Mouse (Mus musculus) embryonic facial prominence, embryonic 15.5 days (tissue): ENCODE measurements around the gene Ccr6. TPM values are rescaled to one million over a fixed set of nuclear protein-coding genes. Genes with fewer than 3 reads are reported as not detected.

Source experiments
- ATAC-seq: fragments of 200-750 bp; cut with Nextera tagmentation; 2 replicates; pipeline ENCODE4 v1.8.0; 2017; ENCODE audit warnings: low read depth, moderate TSS enrichment; ENCODE audit not compliant: insufficient number of reproducible peaks, low FRiP score, low TSS enrichment
- H3K27ac ChIP-seq: fragments of 300-500 bp; sonication (generic); replicated peaks from 2 replicates; pipeline ENCODE4 v1.5.1; 2015; ENCODE audit warnings: mild to moderate bottlenecking, inconsistent platforms
- H3K27me3 ChIP-seq: fragments of 300-500 bp; sonication (generic); 2 replicates; pipeline ENCODE4 v1.6.1; 2015; ENCODE audit warnings: inconsistent platforms
- H3K36me3 ChIP-seq: fragments of 300-500 bp; sonication (generic); 2 replicates; pipeline ENCODE4 v1.6.1; 2015; ENCODE audit warnings: mild to moderate bottlenecking, inconsistent platforms
- H3K4me1 ChIP-seq: fragments of 300-500 bp; sonication (generic); 2 replicates; pipeline ENCODE4 v1.6.1; 2015; ENCODE audit warnings: inconsistent platforms
- H3K4me2 ChIP-seq: fragments of 300-500 bp; sonication (generic); replicated peaks from 2 replicates; pipeline ENCODE4 v1.6.1; 2015; ENCODE audit warnings: mild to moderate bottlenecking, inconsistent platforms
- H3K4me3 ChIP-seq: fragments of 300-500 bp; sonication (generic); replicated peaks from 2 replicates; pipeline ENCODE4 v1.5.1; 2015; ENCODE audit warnings: mild to moderate bottlenecking, inconsistent platforms
- H3K9ac ChIP-seq: fragments of 300-500 bp; sonication (generic); 2 replicates; pipeline ENCODE4 v1.6.1; 2015; ENCODE audit warnings: inconsistent platforms
- H3K9me3 ChIP-seq: fragments of 300-500 bp; sonication (generic); replicated peaks from 2 replicates; pipeline ENCODE4 v1.6.1; 2016; ENCODE audit warnings: inconsistent platforms
- WGBS: fragments of 180-500 bp; shearing (Covaris S2); methylation state at CpG from one replicate; pipeline ENCODE4 v1.1.7; 2015; 5-methylcytosine and 5-hydroxymethylcytosine counted together
- polyA plus RNA-seq: library from polyadenylated mRNA; unstranded; fragments of >200 nt; fragmentation: Nextera tagmentation; extraction: Ambion mirVana; gene quantifications from 2 replicates; pipeline ENCODE4 v1.2.1, GENCODE M21; 2015

The Ccr6 gene
- polyA plus RNA-seq, 1 experiment from 2014 or later, result not detected

DNA sequence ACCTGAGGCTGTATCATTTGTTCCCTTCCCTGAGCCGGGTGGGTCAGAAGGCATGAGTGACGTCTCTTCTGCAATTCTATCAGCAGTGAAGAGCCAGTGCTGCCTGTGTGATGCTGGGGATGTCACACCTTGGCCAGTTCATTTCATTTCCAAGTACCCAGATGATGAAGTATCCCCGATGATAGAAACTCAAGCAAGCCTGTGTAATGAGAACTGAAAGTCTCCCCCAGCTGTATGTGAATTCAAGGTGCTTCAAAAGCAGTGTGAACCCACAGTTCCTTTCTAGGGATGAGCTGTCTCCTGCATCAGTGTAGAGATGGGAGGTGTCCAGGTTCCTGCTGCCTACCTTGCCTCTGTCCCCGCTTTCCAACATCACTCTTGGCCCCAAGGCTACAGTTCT is 1.3 kb upstream of the Ccr6 start:
- no peaks in the 10 kb centered on the region for H3K36me3 ChIP-seq
- H3K27me3 ChIP-seq, result no peaks in the 10 kb centered on the region
- no peak overlapping the region for H3K9ac ChIP-seq
- H3K4me3 ChIP-seq, result no peak overlapping the region
- 57% methylated on average over 4 of the region's 4 CpGs for WGBS
- no peaks in the 10 kb centered on the region for H3K9me3 ChIP-seq
- no peak overlapping the region for H3K4me2 ChIP-seq
- no peaks in the 10 kb centered on the region for H3K4me1 ChIP-seq
- H3K27ac ChIP-seq, result no peak overlapping the region
- no peak for ATAC-seq

DNA sequence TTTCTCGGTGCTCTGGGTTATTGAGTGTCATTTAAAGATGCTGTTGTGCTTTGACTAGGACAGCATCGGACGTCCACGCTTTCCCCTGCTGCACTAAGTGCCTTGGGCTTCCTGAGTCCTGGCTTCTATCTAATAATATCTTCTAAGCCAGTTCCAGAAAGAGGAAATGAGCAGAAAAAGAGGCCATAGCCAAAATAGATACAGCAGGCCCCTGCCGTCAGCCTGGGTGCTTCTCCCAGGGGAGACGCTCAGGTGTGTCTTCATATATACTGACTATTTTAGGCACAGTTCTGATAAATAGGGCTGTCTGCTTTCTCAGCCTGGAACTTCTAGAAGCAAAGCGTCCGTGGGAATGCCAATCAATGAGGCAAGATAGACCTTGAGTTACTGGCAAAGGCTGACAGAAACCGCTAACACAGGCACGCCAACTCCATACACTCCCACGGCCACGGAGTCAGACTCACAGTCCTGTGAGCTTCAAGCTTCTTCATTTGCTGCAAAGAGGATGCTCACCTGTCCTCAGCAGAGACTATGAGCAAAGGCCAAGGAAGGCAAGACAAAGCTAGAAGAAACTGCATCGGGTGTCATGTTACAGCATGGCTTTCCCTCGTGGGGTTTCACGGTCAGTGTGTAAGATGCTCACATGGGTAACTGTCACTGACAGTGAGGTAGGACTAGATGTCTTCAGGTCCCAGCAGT is 2.3 kb downstream of the Ccr6 start:
- WGBS, result 73% methylated on average over 15 of the region's 15 CpGs
- ATAC-seq, result no peak
- H3K36me3 ChIP-seq, result no peaks in the 10 kb centered on the region
- no peak overlapping the region for H3K4me3 ChIP-seq
- no peaks in the 10 kb centered on the region for H3K4me1 ChIP-seq
- H3K27ac ChIP-seq, result no peak overlapping the region
- H3K9me3 ChIP-seq, result no peaks in the 10 kb centered on the region
- H3K27me3 ChIP-seq, result no peaks in the 10 kb centered on the region
- no peak overlapping the region for H3K9ac ChIP-seq
- H3K4me2 ChIP-seq, result no peak overlapping the region

DNA sequence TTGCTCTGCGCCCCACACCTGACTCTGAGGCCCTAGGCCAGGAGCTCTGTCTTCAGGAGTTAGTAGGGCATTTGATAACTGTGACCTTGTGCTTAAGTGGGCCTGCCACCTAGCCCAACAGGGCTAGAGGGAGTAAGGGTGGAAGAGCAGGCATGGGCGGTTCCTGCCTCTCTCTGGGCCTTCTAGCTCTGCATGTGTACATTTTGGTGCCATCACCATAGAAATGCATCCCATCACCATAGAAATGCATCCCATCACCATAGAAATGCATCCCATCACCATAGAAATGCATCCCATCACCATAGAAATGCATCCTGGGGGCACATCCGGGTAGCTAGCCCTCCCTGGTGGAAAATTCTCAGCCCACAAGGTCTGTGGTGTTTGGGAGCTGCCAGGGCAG is 3.7 kb downstream of the Ccr6 start:
- Histone ChIP-seq H3K27me3 (no peaks in the 10 kb centered on the region), H3K36me3 (no peaks in the 10 kb centered on the region), H3K9me3 (no peaks in the 10 kb centered on the region), H3K4me1 (no peaks in the 10 kb centered on the region), H3K4me3 (no peak overlapping the region), H3K9ac (no peak overlapping the region), H3K27ac (no peak overlapping the region), H3K4me2 (no peak overlapping the region)
- 70% methylated on average over 3 of the region's 3 CpGs for WGBS
- ATAC-seq, result no peak

DNA sequence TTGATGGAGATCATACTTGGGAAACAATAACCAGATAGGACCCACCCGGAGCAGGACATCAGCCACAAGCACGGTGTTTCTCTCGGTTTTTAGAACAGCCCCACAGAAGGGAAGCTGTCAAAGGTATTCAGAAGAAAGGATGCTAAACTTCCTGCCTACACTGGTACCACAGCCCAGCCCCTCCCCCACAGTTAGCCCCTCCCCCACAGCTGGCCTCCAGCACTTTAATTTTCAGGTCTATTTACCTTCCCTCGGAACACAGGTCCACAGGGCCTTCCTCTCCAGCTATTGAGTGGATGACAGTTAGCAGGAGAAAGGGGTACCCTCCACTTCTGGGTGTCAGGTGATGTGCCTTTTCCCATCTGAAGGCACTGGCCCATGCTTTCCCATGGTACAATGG is 4.7 kb downstream of the Ccr6 start:
- no peak overlapping the region for H3K9ac ChIP-seq
- H3K27me3 ChIP-seq, result no peaks in the 10 kb centered on the region
- no peaks in the 10 kb centered on the region for H3K36me3 ChIP-seq
- H3K4me1 ChIP-seq, result no peaks in the 10 kb centered on the region
- H3K4me2 ChIP-seq, result no peak overlapping the region
- no peaks in the 10 kb centered on the region for H3K9me3 ChIP-seq
- no peak overlapping the region for H3K27ac ChIP-seq
- ATAC-seq, result no peak
- no peak overlapping the region for H3K4me3 ChIP-seq
- 56% methylated on average over 4 of the region's 4 CpGs for WGBS

DNA sequence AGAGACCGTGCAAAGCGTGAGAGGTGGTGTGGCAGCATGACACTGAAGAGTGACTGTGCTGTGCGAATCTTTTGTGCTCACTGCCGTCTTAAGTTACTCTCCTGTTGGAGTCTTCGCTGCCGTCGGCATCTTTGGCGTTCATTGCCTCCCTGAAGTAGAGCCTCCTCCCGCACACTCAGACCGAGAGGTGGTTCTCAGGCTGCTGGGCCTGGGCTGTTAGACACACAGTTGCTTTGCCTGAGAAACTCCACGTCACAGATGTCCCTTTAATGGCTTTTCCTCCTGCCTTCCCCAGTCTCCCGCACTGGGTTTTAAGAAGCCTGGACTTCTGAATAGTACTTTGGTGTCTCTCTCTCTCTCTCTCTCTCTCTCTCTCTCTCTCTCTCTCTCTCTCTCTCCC is 5.8 kb downstream of the Ccr6 start:
- no peaks in the 10 kb centered on the region for H3K36me3 ChIP-seq
- no peak overlapping the region for H3K4me3 ChIP-seq
- H3K4me2 ChIP-seq, result no peak overlapping the region
- no peaks in the 10 kb centered on the region for H3K27me3 ChIP-seq
- H3K9ac ChIP-seq, result no peak overlapping the region
- H3K9me3 ChIP-seq, result no peaks in the 10 kb centered on the region
- H3K4me1 ChIP-seq, result no peaks in the 10 kb centered on the region
- 73% methylated on average over 12 of the region's 12 CpGs for WGBS
- no peak for ATAC-seq
- no peak overlapping the region for H3K27ac ChIP-seq

DNA sequence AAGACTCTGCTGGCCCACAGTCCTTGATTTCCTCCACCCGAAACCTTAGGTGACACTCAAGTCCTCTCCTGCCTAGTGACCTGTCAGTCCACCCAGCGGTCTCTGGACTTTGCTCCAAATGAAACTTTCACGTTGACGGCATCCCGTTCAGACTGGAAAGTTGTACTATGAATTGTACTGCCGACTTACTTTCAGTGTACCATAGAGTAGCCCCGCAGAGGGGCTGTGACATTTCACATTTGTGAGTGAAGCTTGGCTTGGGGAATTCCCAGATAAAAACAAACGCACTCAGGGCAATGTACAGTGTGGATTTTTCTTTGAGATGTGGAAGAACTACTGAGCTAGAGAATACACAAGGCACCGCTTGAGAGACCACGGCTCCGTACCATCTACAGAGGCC is 6.3 kb downstream of the Ccr6 start:
- Histone ChIP-seq H3K9ac (no peak overlapping the region), H3K27ac (no peak overlapping the region), H3K9me3 (no peaks in the 10 kb centered on the region), H3K4me1 (no peaks in the 10 kb centered on the region), H3K4me3 (no peak overlapping the region), H3K36me3 (no peaks in the 10 kb centered on the region), H3K4me2 (no peak overlapping the region), H3K27me3 (no peaks in the 10 kb centered on the region)
- 88% methylated on average over 11 of the region's 11 CpGs for WGBS
- ATAC-seq, result no peak

DNA sequence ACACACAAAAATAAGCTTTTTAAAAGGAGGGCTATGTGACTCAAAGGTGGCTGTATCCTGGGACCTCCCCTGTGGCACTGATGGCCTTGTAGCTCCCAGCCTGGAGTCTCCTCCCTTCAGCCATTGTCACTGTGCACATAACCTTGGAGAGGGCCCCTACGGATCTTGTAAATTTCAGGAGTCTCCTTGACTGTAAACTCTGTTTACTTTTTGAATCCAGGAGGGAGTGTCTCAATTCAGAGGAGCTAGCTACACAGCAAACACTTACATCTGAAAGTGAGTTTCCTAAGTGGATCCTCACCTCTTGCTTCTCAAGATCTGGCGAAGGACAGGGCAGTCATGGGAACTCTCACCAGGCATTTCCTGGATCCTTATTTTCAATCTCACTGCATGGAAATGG is 8.3 kb downstream of the Ccr6 start:
- ATAC-seq, result no peak
- 80% methylated on average over 2 of the region's 2 CpGs for WGBS
- Histone ChIP-seq H3K9ac (no peak overlapping the region), H3K27me3 (no peaks in the 10 kb centered on the region), H3K4me2 (no peak overlapping the region), H3K36me3 (no peaks in the 10 kb centered on the region), H3K4me3 (no peak overlapping the region), H3K4me1 (no peaks in the 10 kb centered on the region), H3K27ac (no peak overlapping the region), H3K9me3 (no peaks in the 10 kb centered on the region)

DNA sequence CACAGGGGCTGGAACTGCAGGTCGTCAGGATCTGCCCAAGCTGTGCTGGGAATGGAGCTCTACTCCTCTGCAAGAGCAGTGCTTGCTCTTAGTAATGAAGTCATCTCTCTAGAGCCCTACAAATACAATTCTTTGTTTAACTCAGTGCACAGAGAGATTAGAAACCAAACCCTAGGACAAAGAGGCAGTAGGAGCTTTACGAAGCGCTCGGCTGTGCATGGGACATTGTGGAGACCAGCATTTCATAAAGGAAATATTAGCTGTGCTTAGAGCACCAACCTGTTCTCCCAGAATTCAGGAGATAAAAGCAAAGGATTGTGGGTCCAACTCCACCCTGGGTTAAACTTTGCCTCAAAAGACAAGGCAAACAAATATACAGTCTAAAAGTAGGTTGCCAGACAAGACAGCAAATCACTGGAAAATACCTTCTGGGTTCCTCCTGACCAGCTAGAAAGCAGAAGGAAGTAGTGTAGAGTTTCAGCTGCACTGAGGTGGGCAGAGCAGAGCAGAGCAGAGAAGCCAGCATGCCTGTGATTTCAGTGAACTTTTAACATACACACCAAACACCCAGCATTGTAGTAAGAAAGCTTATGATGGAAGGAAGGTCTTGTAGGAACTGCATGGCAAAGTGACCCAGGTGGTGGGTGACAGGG is 10.4 kb downstream of the Ccr6 start:
- no peaks in the 10 kb centered on the region for H3K9me3 ChIP-seq
- no peak overlapping the region for H3K27ac ChIP-seq
- no peak overlapping the region for H3K4me3 ChIP-seq
- no peak overlapping the region for H3K4me2 ChIP-seq
- no peaks in the 10 kb centered on the region for H3K4me1 ChIP-seq
- no peak for ATAC-seq
- H3K36me3 ChIP-seq, result no peaks in the 10 kb centered on the region
- WGBS, result 73% methylated on average over 4 of the region's 4 CpGs
- peaks cover 6% of the 10 kb centered on the region; the same call in 1 of the 2 replicates for H3K27me3 ChIP-seq
- H3K9ac ChIP-seq, result no peak overlapping the region

DNA sequence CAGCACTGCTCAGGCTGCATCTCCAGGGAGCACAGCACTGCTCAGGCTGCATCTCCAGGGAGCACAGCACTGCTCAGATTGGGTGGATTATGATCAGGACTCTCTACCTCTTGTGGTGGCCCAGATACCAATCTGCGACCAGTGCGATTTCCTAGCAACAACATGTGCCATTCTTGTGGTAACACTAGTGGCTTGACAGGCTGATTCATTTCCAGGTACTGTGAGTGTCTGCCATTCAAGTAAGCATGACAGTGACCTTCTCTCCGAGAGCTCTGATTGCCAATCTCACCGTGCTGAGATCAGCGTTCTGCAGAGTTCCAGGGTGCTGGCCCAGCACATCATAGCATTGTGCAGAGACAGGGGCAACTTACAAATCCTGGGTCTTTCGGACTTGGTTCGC is 15.9 kb downstream of the Ccr6 start:
- Histone ChIP-seq H3K9me3 (no peaks in the 10 kb centered on the region), H3K36me3 (no peaks in the 10 kb centered on the region), H3K4me1 (no peaks in the 10 kb centered on the region), H3K27me3 (peaks cover 6% of the 10 kb centered on the region; the same call in 1 of the 2 replicates), H3K9ac (no peak overlapping the region), H3K4me3 (no peak overlapping the region), H3K27ac (no peak overlapping the region), H3K4me2 (no peak overlapping the region)
- ATAC-seq, result no peak
- WGBS, result 88% methylated on average over 7 of the region's 7 CpGs

DNA sequence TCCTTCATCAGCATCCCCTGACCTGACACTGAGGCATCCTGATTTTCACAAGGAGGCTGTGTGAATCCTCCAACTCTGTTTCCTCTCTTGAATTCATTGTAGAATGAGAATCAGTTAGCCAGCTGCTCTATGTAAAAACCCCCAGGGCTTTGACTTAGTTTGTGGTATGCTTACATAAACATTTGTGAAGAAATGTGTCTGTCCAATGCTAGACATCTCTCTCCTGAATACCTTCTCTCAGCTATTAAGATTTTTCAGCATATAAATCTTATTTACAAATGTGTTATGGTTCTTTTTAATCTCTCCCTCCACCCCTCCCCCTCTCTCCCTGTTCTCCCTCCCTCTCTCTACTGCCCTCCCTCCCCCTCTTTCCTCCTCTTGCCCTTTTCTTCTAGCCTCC is 18.4 kb downstream of the Ccr6 start:
- Histone ChIP-seq H3K36me3 (no peaks in the 10 kb centered on the region), H3K4me2 (no peak overlapping the region)
- no peak for ATAC-seq

DNA sequence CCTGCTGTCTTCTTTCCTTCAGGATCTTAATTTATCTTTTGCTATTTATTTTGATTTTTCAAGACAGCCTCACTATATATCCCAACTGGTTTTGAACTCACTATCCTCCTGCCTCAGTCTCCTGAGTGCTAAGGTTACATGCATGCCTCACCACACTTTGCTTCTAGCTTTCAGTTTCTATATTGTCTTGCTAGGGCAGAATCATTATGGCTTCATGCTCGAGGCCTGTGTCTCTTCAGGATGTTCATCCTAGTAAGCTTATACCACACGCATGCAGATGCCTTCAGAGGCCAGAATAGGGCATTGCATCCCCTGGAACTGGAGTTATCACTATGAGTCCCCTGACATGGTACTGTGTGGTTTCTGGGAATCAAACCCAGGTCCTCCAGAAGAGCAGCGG is 19.1 kb downstream of the Ccr6 start:
- Histone ChIP-seq H3K4me3 (no peak overlapping the region), H3K9me3 (no peaks in the 10 kb centered on the region), H3K27me3 (peaks cover under 1% of the 10 kb centered on the region; the same call in 1 of the 2 replicates), H3K4me2 (no peak overlapping the region), H3K4me1 (no peaks in the 10 kb centered on the region), H3K27ac (no peak overlapping the region), H3K36me3 (no peaks in the 10 kb centered on the region), H3K9ac (no peak overlapping the region)
- no peak for ATAC-seq
- WGBS, result 72% methylated on average over 3 of the region's 3 CpGs

More for the DNA sequence above, 18.4 kb downstream of the Ccr6 start:
- H3K4me1 ChIP-seq, result no peaks in the 10 kb centered on the region
- no peak overlapping the region for H3K9ac ChIP-seq
- H3K4me3 ChIP-seq, result no peak overlapping the region
- H3K9me3 ChIP-seq, result no peaks in the 10 kb centered on the region
- H3K27ac ChIP-seq, result no peak overlapping the region
- H3K27me3 ChIP-seq, result peaks cover 6% of the 10 kb centered on the region; the same call in 1 of the 2 replicates

DNA sequence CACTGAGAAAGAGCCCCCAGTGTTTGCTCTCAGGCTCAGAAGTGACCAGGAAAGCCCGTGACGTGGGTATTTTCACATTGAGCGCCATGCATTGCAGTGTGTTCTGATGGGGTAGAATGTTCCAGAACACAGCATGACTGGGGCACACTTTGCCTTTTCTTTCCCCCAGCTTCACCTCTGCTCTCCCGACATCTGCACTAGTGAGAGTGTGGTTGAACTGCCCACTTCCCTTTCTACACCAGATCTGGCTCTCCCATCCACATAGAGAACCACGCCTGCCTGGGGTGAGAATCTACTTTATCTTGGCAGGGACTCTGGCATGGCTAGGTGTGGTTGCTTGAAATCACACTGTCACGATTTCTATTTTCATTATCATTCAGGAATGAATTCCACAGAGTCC is 19.7 kb downstream of the Ccr6 start:
- Histone ChIP-seq H3K9ac (no peak overlapping the region), H3K27ac (no peak overlapping the region), H3K36me3 (no peaks in the 10 kb centered on the region), H3K4me3 (no peak overlapping the region), H3K4me2 (no peak overlapping the region), H3K4me1 (no peaks in the 10 kb centered on the region), H3K27me3 (no peaks in the 10 kb centered on the region), H3K9me3 (no peaks in the 10 kb centered on the region)
- WGBS, result 83% methylated on average over 6 of the region's 6 CpGs
- no peak for ATAC-seq
